Mouse (Mus musculus) limb, embryonic 14.5 days (tissue): ENCODE measurements around the gene Gstt2. TPM values are rescaled to one million over a fixed set of nuclear protein-coding genes. Genes with fewer than 3 reads are reported as not detected.

Experiments
- ATAC-seq: fragments of 200-750 bp; cut with Nextera tagmentation; 2 replicates; pipeline ENCODE4 v1.8.0; 2017; ENCODE audit warnings: low read depth, moderate number of reproducible peaks, moderate TSS enrichment; ENCODE audit not compliant: low FRiP score
- DNase-seq: peaks from one replicate; pipeline ENCODE4 v3.0.0-alpha.2; 2015; ENCODE audit warnings: low spot score
- H3K27ac ChIP-seq: fragments of 300-500 bp; sonication (generic); replicated peaks from 2 replicates; pipeline ENCODE4 v1.5.1; 2014; ENCODE audit warnings: low read depth, mild to moderate bottlenecking, low read length, moderate library complexity, mixed read lengths
- H3K27me3 ChIP-seq: fragments of 300-500 bp; sonication (generic); 2 replicates; pipeline ENCODE4 v1.6.1; 2014; ENCODE audit warnings: low read length, mixed read lengths; ENCODE audit not compliant: control insufficient read depth, insufficient read depth
- H3K36me3 ChIP-seq: fragments of 300-500 bp; sonication (generic); 2 replicates; pipeline ENCODE4 v1.6.1; 2014; ENCODE audit warnings: mild to moderate bottlenecking, low read length, moderate library complexity, mixed read lengths; ENCODE audit not compliant: control insufficient read depth, insufficient read depth
- H3K4me1 ChIP-seq: fragments of 300-500 bp; sonication (generic); 2 replicates; pipeline ENCODE4 v1.6.1; 2014; ENCODE audit warnings: antibody characterized with exemption, low read length, mixed read lengths; ENCODE audit not compliant: control insufficient read depth, insufficient read depth
- H3K4me2 ChIP-seq: fragments of 300-500 bp; sonication (generic); replicated peaks from 2 replicates; pipeline ENCODE4 v1.6.1; 2014; ENCODE audit warnings: low read depth, mild to moderate bottlenecking, low read length, moderate library complexity; ENCODE audit not compliant: severe bottlenecking
- H3K4me3 ChIP-seq: fragments of 300-500 bp; sonication (generic); replicated peaks from 2 replicates; pipeline ENCODE4 v1.5.1; 2014; ENCODE audit warnings: low read length
- H3K9ac ChIP-seq: fragments of 300-500 bp; sonication (generic); 2 replicates; pipeline ENCODE4 v1.6.1; 2014; ENCODE audit warnings: mild to moderate bottlenecking, low read depth, low read length, moderate library complexity; ENCODE audit not compliant: severe bottlenecking
- H3K9me3 ChIP-seq: fragments of 300-500 bp; sonication (generic); 2 replicates; pipeline ENCODE4 v1.6.1; 2016; ENCODE audit warnings: low read length; ENCODE audit not compliant: control insufficient read depth
- POLR2A ChIP-seq: fragments of 200-500 bp; IDR thresholded peaks from 2 replicates; pipeline ENCODE4 v1.8.0; 2012; ENCODE audit warnings: inconsistent platforms, mild to moderate bottlenecking, moderate library complexity, borderline replicate concordance; ENCODE audit not compliant: insufficient read depth, insufficient read length; ENCODE audit errors: extremely low read depth
- WGBS: fragments of 180-500 bp; shearing (Covaris S2); extraction: QIAGEN DNeasy Blood & Tissue Kit; methylation state at CpG from one replicate; pipeline ENCODE4 v1.1.7; 2014; 5-methylcytosine and 5-hydroxymethylcytosine counted together
- polyA plus RNA-seq, 2 experiments: library from polyadenylated mRNA; depleted of rRNA in 1 of 2; stranded (reverse) in 1 of 2; unstranded in 1 of 2; fragments of >200 nt; fragmentation: Nextera tagmentation in 1 of 2; extraction: Ambion mirVana in 1 of 2; gene quantifications; 2 replicates each; pipeline versions ENCODE4 v1.2.1 to v1.2.3; 2012 to 2014

Gene Gstt2
- polyA plus RNA-seq, 2 experiments, result 12.3 to 24.8 TPM

DNA sequence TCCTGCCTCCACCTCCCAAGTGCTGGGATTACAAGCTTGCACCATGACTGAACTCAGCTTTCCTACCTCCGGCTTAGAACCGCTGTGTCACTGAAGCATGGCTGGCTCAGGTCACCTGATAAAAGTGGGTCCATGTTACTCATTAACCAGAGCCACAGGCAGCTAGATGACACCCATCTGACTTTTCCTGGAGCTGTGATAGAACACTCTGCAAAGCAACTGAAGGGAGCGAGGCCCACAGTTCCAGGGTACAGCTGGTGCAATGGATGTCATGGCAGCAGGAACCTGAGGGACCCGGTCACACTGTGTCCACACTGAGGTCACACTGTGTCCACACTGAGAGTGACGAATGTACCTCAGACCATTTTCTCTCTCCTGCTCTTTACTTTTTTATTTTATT is 47.4 kb downstream of the Gstt2 start:
- Histone ChIP-seq H3K4me1 (peaks cover 3% of the 10 kb centered on the region; the same call in 1 of the 2 replicates), H3K27me3 (no peaks in the 10 kb centered on the region), H3K36me3 (no peaks in the 10 kb centered on the region), H3K9ac (no peak overlapping the region), H3K9me3 (no peaks in the 10 kb centered on the region), H3K27ac (no peak overlapping the region), H3K4me3 (no peak overlapping the region), H3K4me2 (no peak overlapping the region)
- ATAC-seq (no peak), DNase-seq (no peak)
- TF ChIP-seq POLR2A, result no peak
- 93% methylated on average over 5 of the region's 5 CpGs for whole genome bisulfite sequencing

DNA sequence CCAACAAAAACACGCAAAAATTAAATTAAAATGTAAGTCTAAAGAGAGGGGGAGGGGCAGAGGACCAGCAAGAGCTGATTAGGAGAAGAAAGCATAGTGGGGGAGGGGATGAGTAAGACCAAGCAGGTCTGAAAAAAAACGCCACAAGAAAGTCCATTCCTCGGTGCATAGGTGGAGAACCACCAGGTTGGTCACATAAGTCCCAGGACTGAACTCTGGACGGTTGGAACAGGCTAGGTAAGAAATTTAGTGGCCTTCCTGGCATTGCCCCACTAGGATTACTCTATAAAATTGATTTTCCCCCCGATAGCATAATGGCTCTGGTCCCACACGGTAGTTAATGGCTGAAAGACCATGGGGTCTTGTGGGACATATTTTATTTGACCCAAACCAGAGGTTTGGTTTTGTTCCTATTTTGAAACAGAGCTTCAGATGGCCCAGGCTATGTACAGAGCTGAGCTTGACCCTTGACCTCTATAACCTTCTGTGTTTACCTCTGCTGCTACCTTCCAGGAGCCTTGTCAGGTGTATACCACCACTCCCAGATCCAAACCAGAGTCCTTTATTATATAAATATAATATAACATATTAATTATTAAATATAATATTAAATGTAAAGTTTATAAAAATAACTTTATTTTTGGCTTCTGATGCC is 48.0 kb downstream of the Gstt2 start:
- H3K4me3 ChIP-seq, result no peak overlapping the region
- H3K4me1 ChIP-seq, result no peaks in the 10 kb centered on the region
- H3K9me3 ChIP-seq, result no peaks in the 10 kb centered on the region
- WGBS, result 75% methylated on average over 6 of the region's 6 CpGs
- no peak overlapping the region for H3K27ac ChIP-seq
- H3K4me2 ChIP-seq, result no peak overlapping the region
- no peak for TF ChIP-seq POLR2A
- no peaks in the 10 kb centered on the region for H3K27me3 ChIP-seq
- DNase-seq (no peak), ATAC-seq (no peak)
- H3K9ac ChIP-seq, result no peak overlapping the region
- H3K36me3 ChIP-seq, result no peaks in the 10 kb centered on the region

DNA sequence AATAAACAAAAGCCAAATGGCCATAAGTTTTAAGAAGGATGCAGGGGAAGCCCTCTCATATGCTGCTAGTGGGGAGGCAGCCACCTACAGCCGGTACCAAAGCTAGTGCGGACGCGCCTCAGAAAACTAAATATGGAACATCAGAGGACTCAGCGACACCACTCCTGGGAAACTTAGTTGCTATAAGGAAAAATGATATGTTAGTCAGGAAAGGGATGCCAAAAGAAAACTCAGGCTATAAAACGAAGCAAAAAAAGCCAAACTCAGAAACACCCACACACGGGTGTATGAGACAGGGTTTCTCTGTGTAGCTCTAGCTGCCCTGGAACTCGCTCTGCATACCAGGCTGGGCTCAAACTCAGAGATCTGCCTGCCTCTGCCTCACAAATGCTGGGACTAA is 48.9 kb downstream of the Gstt2 start:
- DNase-seq (no peak), ATAC-seq (no peak)
- 90% methylated on average over 8 of the region's 8 CpGs for WGBS
- Histone ChIP-seq H3K4me1 (no peaks in the 10 kb centered on the region), H3K27ac (no peak overlapping the region), H3K4me2 (no peak overlapping the region), H3K4me3 (no peak overlapping the region), H3K36me3 (no peaks in the 10 kb centered on the region), H3K9me3 (no peaks in the 10 kb centered on the region), H3K9ac (no peak overlapping the region), H3K27me3 (no peaks in the 10 kb centered on the region)
- TF ChIP-seq POLR2A, result no peak

DNA sequence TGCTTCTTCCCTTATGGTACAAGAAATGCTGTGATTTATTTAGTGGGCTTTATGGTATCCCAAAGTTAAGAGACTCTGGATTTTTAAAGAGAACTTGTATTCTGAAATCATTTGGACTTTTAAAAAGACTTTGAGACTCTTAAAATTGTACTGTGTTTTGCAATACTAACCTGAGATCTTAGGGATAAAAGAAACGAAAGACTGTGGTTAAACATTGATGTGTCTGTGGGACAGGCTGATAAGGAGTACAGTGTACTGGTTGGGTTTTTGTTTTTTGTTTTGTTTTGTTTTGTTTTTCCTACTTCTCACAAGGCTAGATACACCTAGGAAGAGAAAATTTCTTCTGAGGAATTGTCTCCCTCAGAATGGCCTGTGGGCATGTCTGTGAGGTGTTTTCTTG is 51.8 kb downstream of the Gstt2 start:
- H3K27me3 ChIP-seq, result no peaks in the 10 kb centered on the region
- 71% methylated on average over 1 of the region's 1 CpGs for WGBS
- H3K9me3 ChIP-seq, result no peaks in the 10 kb centered on the region
- no peak overlapping the region for H3K9ac ChIP-seq
- H3K4me2 ChIP-seq, result no peak overlapping the region
- H3K27ac ChIP-seq, result no peak overlapping the region
- ATAC-seq (no peak), DNase-seq (no peak)
- H3K36me3 ChIP-seq, result no peaks in the 10 kb centered on the region
- peaks cover 1% of the 10 kb centered on the region; the same call in 1 of the 2 replicates for H3K4me1 ChIP-seq
- no peak for TF ChIP-seq POLR2A
- H3K4me3 ChIP-seq, result no peak overlapping the region

Other genes with a start within 250 kb of the Gstt2 start
- gene Ggt5, start 248.1 kb downstream of the Gstt2 start, polyA plus RNA-seq (2012; rRNA removed), result 7.5 and 9.2 TPM in 2 replicates
- gene Ggt5, start 248.1 kb downstream of the Gstt2 start, polyA plus RNA-seq (2014; fragmentation: Nextera tagmentation; extraction: Ambion mirVana), result 1.1 and 1.4 TPM in 2 replicates
- 5.3 and 5.9 TPM in 2 replicates for gene Susd2, start 193.4 kb downstream of the Gstt2 start, polyA plus RNA-seq (2012; rRNA removed)
- 5.2 and 6.3 TPM in 2 replicates for gene Susd2, start 193.4 kb downstream of the Gstt2 start, polyA plus RNA-seq (2014; fragmentation: Nextera tagmentation; extraction: Ambion mirVana)
- 42.6 and 51.6 TPM in 2 replicates for gene Cabin1, start 73.1 kb downstream of the Gstt2 start, polyA plus RNA-seq (2012; rRNA removed)
- gene Cabin1, start 73.1 kb downstream of the Gstt2 start, polyA plus RNA-seq (2014; fragmentation: Nextera tagmentation; extraction: Ambion mirVana), result 32.3 and 33.4 TPM in 2 replicates
- 53.7 and 74.9 TPM in 2 replicates for gene Ddt, start 64.0 kb downstream of the Gstt2 start, polyA plus RNA-seq (2012; rRNA removed)
- 70.3 and 78.2 TPM in 2 replicates for gene Ddt, start 64.0 kb downstream of the Gstt2 start, polyA plus RNA-seq (2014; fragmentation: Nextera tagmentation; extraction: Ambion mirVana)
- gene Gm20441, start 56.5 kb downstream of the Gstt2 start, polyA plus RNA-seq (2012; rRNA removed), result 0.38 and 0.49 TPM in 2 replicates
- 1.0 TPM in 1 of 2 replicates, not detected in the other for gene Gm20441, start 56.5 kb downstream of the Gstt2 start, polyA plus RNA-seq (2014; fragmentation: Nextera tagmentation; extraction: Ambion mirVana)
- gene Gstt3, start 56.0 kb downstream of the Gstt2 start, polyA plus RNA-seq (2012; rRNA removed), result 24.0 and 26.3 TPM in 2 replicates
- 34.5 and 38.5 TPM in 2 replicates for gene Gstt3, start 56.0 kb downstream of the Gstt2 start, polyA plus RNA-seq (2014; fragmentation: Nextera tagmentation; extraction: Ambion mirVana)
- 27.0 and 30.0 TPM in 2 replicates for gene Gstt1, start 38.8 kb downstream of the Gstt2 start, polyA plus RNA-seq (2012; rRNA removed)
- 22.3 and 25.7 TPM in 2 replicates for gene Gstt1, start 38.8 kb downstream of the Gstt2 start, polyA plus RNA-seq (2014; fragmentation: Nextera tagmentation; extraction: Ambion mirVana)
- 0.08 TPM in 1 of 2 replicates, not detected in the other for gene Gstt4, start 14.9 kb downstream of the Gstt2 start, polyA plus RNA-seq (2012; rRNA removed)
- gene Gstt4, start 14.9 kb downstream of the Gstt2 start, polyA plus RNA-seq (2014; fragmentation: Nextera tagmentation; extraction: Ambion mirVana), result not detected in 2 replicates
- 1,684 and 2,799 TPM in 2 replicates for gene Mif, start 22.8 kb upstream of the Gstt2 start, polyA plus RNA-seq (2012; rRNA removed)
- 1,598 and 1,615 TPM in 2 replicates for gene Mif, start 22.8 kb upstream of the Gstt2 start, polyA plus RNA-seq (2014; fragmentation: Nextera tagmentation; extraction: Ambion mirVana)
- 6.7 and 9.0 TPM in 2 replicates for gene Derl3, start 56.0 kb upstream of the Gstt2 start, polyA plus RNA-seq (2012; rRNA removed)
- 2.2 and 3.0 TPM in 2 replicates for gene Derl3, start 56.0 kb upstream of the Gstt2 start, polyA plus RNA-seq (2014; fragmentation: Nextera tagmentation; extraction: Ambion mirVana)
- gene Smarcb1, start 84.2 kb upstream of the Gstt2 start, polyA plus RNA-seq (2012; rRNA removed), result 116 and 120 TPM in 2 replicates
- gene Smarcb1, start 84.2 kb upstream of the Gstt2 start, polyA plus RNA-seq (2014; fragmentation: Nextera tagmentation; extraction: Ambion mirVana), result 177 and 193 TPM in 2 replicates
- gene Chchd10, start 95.7 kb upstream of the Gstt2 start, polyA plus RNA-seq (2012; rRNA removed), result 11.7 and 13.6 TPM in 2 replicates
- gene Chchd10, start 95.7 kb upstream of the Gstt2 start, polyA plus RNA-seq (2014; fragmentation: Nextera tagmentation; extraction: Ambion mirVana), result 16.2 and 24.8 TPM in 2 replicates
- 240 and 307 TPM in 2 replicates for gene Mmp11, start 99.1 kb upstream of the Gstt2 start, polyA plus RNA-seq (2012; rRNA removed)
- gene Mmp11, start 99.1 kb upstream of the Gstt2 start, polyA plus RNA-seq (2014; fragmentation: Nextera tagmentation; extraction: Ambion mirVana), result 213 and 279 TPM in 2 replicates
- gene Gm867, start 103.2 kb upstream of the Gstt2 start, polyA plus RNA-seq (2012; rRNA removed), result 0.16 TPM in 1 of 2 replicates, not detected in the other
- 0.33 TPM in 1 of 2 replicates, not detected in the other for gene Gm867, start 103.2 kb upstream of the Gstt2 start, polyA plus RNA-seq (2014; fragmentation: Nextera tagmentation; extraction: Ambion mirVana)
- 0.15 and 0.22 TPM in 2 replicates for gene Vpreb3, start 105.6 kb upstream of the Gstt2 start, polyA plus RNA-seq (2012; rRNA removed)
- gene Vpreb3, start 105.6 kb upstream of the Gstt2 start, polyA plus RNA-seq (2014; fragmentation: Nextera tagmentation; extraction: Ambion mirVana), result 0.35 and 0.76 TPM in 2 replicates
- gene Gm5134, start 117.1 kb upstream of the Gstt2 start, polyA plus RNA-seq (2012; rRNA removed), result 0.04 and 0.09 TPM in 2 replicates
- 0.10 TPM in 1 of 2 replicates, not detected in the other for gene Gm5134, start 117.1 kb upstream of the Gstt2 start, polyA plus RNA-seq (2014; fragmentation: Nextera tagmentation; extraction: Ambion mirVana)
- gene Zfp280b, start 195.2 kb upstream of the Gstt2 start, polyA plus RNA-seq (2012; rRNA removed), result 13.7 and 15.5 TPM in 2 replicates
- 19.6 and 20.6 TPM in 2 replicates for gene Zfp280b, start 195.2 kb upstream of the Gstt2 start, polyA plus RNA-seq (2014; fragmentation: Nextera tagmentation; extraction: Ambion mirVana)